Mouse (Mus musculus): ENCODE measurements at regions not wholly inside any gene's neighbourhood (a gene's known extent, or its start where the extent isn't known, plus 50 kb on each side); places are given as distances from the start of the nearest gene placed in this dataset.
A peak's percentile ranks its signal among the peaks of the same experiment; 100 is the strongest.

DNA sequence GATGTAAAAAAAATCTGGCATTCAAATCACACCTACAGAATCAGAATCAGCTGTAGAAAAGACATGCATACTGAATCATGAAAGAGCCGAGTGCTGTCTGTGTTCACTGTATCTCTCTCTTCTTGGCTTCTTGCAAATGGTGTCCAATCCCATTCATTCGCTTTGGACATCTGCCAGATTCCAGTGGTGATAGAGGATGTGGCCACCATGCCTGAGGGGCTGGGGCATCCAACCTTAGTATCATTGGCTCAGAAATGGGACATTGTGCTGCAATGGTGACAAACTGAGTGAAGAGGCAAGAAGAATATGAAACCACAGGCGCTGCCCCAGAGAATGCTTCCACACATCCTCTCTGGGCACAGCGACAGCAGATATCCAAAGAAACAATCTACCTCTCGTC, 555.2 kb downstream of the Defb40 start:
- no peaks in the 10 kb centered on the region for H3K9me3 ChIP-seq (replicated peaks)
- H3K4me1 ChIP-seq = no peaks in the 10 kb centered on the region
- H3K36me3 ChIP-seq = no peaks in the 10 kb centered on the region
- no peak overlapping the region for H3K4me2 ChIP-seq
- no peaks in the 10 kb centered on the region for H3K27me3 ChIP-seq (replicated peaks)
- H3K9ac ChIP-seq (replicated peaks) = no peak overlapping the region
- no peak for ATAC-seq (ENCODE audit: low FRiP score)
- H3K4me3 ChIP-seq (replicated peaks) = no peak overlapping the region
- H3K27ac ChIP-seq (replicated peaks) = no peak overlapping the region
- WGBS = 79% methylated on average over 5 of the region's 5 CpGs

- Histone ChIP-seq H3K36me3 (no peaks in the 10 kb centered on the region), H3K4me3 (replicated peaks) (no peak overlapping the region), H3K9me3 (replicated peaks) (no peaks in the 10 kb centered on the region), H3K4me2 (no peak overlapping the region), H3K9ac (replicated peaks) (no peak overlapping the region), H3K27ac (replicated peaks) (no peak overlapping the region), H3K27me3 (replicated peaks) (no peaks in the 10 kb centered on the region), H3K4me1 (no peaks in the 10 kb centered on the region)
- no peak for ATAC-seq (ENCODE audit: low FRiP score)
- 87% methylated on average over 2 of the region's 2 CpGs for WGBS
Observed at GRCm38 (mm10) chr8:18412470-18412869, 565.6 kb downstream of the Defb40 start.

DNA sequence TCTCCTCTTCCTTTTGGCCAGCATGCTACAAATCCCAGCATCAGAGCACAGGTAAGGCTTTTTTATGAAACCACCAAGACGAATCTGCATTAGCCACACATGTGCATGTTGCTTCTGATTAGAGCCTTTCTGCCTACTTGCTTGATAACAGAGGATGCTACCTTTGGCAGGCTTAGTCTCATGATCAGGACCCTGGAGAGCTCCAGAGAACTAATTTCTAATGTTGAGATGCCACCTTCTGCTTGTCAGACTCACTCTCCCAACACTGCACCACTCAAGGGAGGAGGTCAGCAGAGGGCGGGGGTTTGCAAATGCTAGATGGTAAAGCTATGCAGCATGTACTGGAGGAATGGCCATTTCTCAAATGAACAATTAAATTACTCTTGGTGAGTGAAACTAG, 571.6 kb downstream of the Defb40 start:
- H3K9ac ChIP-seq (replicated peaks) = no peak overlapping the region
- H3K27me3 ChIP-seq (replicated peaks) = no peaks in the 10 kb centered on the region
- H3K4me3 ChIP-seq (replicated peaks) = no peak overlapping the region
- ATAC-seq (ENCODE audit: low FRiP score) = no peak
- no peak overlapping the region for H3K4me2 ChIP-seq
- H3K27ac ChIP-seq (replicated peaks) = no peak overlapping the region
- no peaks in the 10 kb centered on the region for H3K4me1 ChIP-seq
- no peaks in the 10 kb centered on the region for H3K36me3 ChIP-seq
- 78% methylated on average over 2 of the region's 2 CpGs for WGBS
- no peaks in the 10 kb centered on the region for H3K9me3 ChIP-seq (replicated peaks)

DNA sequence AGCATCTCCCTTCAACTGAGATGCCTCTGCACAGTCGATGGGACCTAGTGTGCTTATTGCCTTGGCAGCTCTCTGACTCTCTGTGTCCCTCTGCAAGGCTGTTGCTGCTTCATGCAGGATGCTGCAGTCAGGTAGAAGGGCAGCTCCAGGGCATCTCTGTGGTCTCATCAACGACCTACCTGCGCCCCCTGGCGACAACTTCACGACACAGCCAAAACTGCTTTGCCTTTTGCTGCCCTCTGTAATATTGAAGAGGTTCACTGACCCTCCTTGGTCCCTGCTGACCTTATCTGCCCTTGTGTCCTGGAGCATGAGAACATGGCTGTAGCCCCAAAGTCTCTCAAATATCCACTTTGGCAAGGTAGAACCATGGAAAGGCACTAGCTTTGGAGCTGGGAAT, 589.7 kb downstream of the Defb40 start:
- no peaks in the 10 kb centered on the region for H3K9me3 ChIP-seq (replicated peaks)
- ATAC-seq (ENCODE audit: low FRiP score) = peak; percentile 63; the same call in 1 of the 2 replicates
- H3K9ac ChIP-seq (replicated peaks) = no peak overlapping the region
- no peak overlapping the region for H3K4me3 ChIP-seq (replicated peaks)
- no peaks in the 10 kb centered on the region for H3K36me3 ChIP-seq
- H3K27me3 ChIP-seq (replicated peaks) = no peaks in the 10 kb centered on the region
- H3K4me2 ChIP-seq = no peak overlapping the region
- no peak overlapping the region for H3K27ac ChIP-seq (replicated peaks)
- no peaks in the 10 kb centered on the region for H3K4me1 ChIP-seq
- 2% methylated on average over 5 of the region's 5 CpGs for WGBS

DNA sequence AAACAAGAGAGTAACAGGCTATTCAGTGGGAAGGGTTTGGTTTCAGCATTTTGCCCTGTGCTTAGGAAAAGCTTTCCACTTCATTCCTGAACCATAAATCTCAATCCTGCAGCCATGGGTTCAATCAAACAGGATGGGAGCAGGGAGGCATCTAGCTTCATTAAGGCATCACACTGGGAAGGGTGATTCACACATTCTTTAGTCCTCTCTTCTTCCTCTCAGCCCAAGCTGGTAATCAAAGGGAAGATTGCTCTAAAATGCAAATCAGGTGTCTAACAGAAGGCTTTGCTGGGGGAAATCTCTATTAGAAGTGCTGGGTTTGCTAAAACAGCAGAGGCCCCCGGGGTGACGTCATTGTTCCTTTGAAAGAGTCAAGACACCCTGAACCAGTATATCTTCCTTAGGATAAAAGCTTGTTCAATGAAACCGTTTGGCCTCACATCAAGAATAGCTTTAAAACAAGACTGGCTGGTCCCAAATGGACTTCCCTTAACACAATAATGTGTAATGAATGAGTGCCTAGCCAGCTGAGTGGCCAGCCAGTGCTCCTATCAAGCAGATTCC, 596.4 kb downstream of the Defb40 start:
- no peaks in the 10 kb centered on the region for H3K27me3 ChIP-seq (replicated peaks)
- 4% methylated on average over 3 of the region's 3 CpGs for WGBS
- no peaks in the 10 kb centered on the region for H3K9me3 ChIP-seq (replicated peaks)
- peak overlapping the region; percentile 56 for H3K27ac ChIP-seq (replicated peaks)
- no peak overlapping the region for H3K4me3 ChIP-seq (replicated peaks)
- H3K4me1 ChIP-seq = peaks cover 12% of the 10 kb centered on the region
- peak; percentile 85 for ATAC-seq (ENCODE audit: low FRiP score)
- H3K36me3 ChIP-seq = no peaks in the 10 kb centered on the region
- H3K4me2 ChIP-seq = no peak overlapping the region
- no peak overlapping the region for H3K9ac ChIP-seq (replicated peaks)

DNA sequence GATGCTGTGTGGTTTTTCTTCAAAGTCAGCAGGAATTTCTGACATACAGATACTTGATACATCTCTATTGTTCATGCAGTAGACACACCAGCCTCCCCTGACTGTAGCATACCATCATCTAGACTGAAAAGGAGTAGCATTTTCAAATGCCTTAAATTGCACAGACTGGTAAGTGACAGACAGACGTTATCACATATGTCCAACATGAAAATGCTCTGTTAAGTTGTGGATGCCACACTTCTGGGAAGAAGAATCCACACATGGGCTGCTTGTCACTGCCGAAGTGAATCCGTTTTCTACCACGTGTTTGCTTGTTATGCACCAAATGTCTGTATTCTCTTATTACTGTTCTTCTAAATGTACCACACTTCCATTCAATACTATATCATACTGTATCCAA, 629.3 kb downstream of the Defb40 start:
- Histone ChIP-seq H3K4me3 (replicated peaks) (no peak overlapping the region), H3K27ac (replicated peaks) (no peak overlapping the region), H3K9me3 (replicated peaks) (no peaks in the 10 kb centered on the region), H3K27me3 (replicated peaks) (no peaks in the 10 kb centered on the region), H3K4me1 (no peaks in the 10 kb centered on the region), H3K4me2 (no peak overlapping the region), H3K9ac (replicated peaks) (no peak overlapping the region), H3K36me3 (no peaks in the 10 kb centered on the region)
- ATAC-seq (ENCODE audit: low FRiP score) = no peak
- WGBS = 92% methylated on average over 4 of the region's 4 CpGs

DNA sequence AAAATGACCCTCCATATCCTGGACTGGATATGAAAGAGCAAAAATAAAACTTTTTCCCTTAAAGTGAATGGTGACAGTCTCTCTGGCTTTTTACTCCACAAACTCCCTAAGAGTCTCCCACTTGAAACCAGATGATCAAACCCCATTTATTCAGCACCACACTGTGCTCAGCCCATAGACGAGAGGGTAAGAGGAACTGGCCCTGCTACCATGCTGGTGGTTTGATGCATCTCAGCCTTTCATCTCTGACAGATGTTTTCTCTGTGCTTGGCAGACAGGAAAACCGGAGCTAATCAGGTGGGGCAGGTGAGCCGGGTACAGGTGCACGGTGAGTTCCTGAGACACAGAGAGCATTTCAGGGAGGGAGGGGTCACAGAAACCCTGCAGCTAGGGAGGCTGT, 631.8 kb downstream of the Defb40 start:
- no peak for ATAC-seq (ENCODE audit: low FRiP score)
- WGBS = 64% methylated on average over 4 of the region's 4 CpGs
- H3K4me1 ChIP-seq = no peaks in the 10 kb centered on the region

GRCm38 (mm10) chr8:18345322-18345721, 632.7 kb downstream of the Defb40 start:
- Histone ChIP-seq H3K27ac (replicated peaks) (no peak overlapping the region), H3K4me1 (no peaks in the 10 kb centered on the region), H3K4me2 (no peak overlapping the region), H3K36me3 (no peaks in the 10 kb centered on the region), H3K4me3 (replicated peaks) (no peak overlapping the region), H3K9ac (replicated peaks) (no peak overlapping the region), H3K27me3 (replicated peaks) (no peaks in the 10 kb centered on the region), H3K9me3 (replicated peaks) (no peaks in the 10 kb centered on the region)
- peak; percentile 78; the same call in 1 of the 2 replicates for ATAC-seq (ENCODE audit: low FRiP score)
- WGBS = 20% methylated on average over 6 of the region's 6 CpGs

More for the DNA sequence above, 631.8 kb downstream of the Defb40 start:
- Histone ChIP-seq H3K9me3 (replicated peaks) (no peaks in the 10 kb centered on the region), H3K9ac (replicated peaks) (no peak overlapping the region), H3K27ac (replicated peaks) (no peak overlapping the region), H3K27me3 (replicated peaks) (no peaks in the 10 kb centered on the region), H3K4me3 (replicated peaks) (no peak overlapping the region), H3K4me2 (no peak overlapping the region), H3K36me3 (no peaks in the 10 kb centered on the region)

- Histone ChIP-seq H3K9ac (replicated peaks) (no peak overlapping the region), H3K4me2 (no peak overlapping the region), H3K27me3 (replicated peaks) (no peaks in the 10 kb centered on the region), H3K36me3 (no peaks in the 10 kb centered on the region), H3K27ac (replicated peaks) (0 out of 2 replicates have a peak overlapping the region, but pooled peaks have one; percentile 13), H3K9me3 (replicated peaks) (no peaks in the 10 kb centered on the region), H3K4me3 (replicated peaks) (no peak overlapping the region), H3K4me1 (no peaks in the 10 kb centered on the region)
- no peak for ATAC-seq (ENCODE audit: low FRiP score)
- WGBS = 83% methylated on average over 5 of the region's 5 CpGs
Observed at GRCm38 (mm10) chr8:18344838-18345237, 633.2 kb downstream of the Defb40 start.

DNA sequence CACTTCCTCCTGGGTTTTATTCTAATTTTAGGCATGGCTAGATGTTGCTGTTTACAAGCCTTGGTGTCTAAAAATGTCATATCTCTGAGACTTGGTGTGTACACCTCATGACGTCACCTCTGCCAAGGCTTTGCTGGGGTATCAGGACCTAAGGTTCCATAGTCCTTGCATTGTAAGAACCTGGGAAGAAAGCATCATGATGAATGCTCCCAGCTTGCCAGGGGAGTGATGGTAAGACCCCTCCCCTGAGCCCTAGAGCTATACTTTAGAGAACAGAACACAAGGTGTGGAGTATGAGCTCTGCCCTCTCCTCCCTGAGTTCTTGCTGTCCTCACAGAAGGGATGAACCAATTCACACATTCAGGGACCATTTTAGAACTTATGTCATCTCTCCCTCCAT, 642.5 kb downstream of the Defb40 start:
- no peaks in the 10 kb centered on the region for H3K4me1 ChIP-seq
- no peaks in the 10 kb centered on the region for H3K36me3 ChIP-seq
- H3K4me2 ChIP-seq = no peak overlapping the region
- 94% methylated on average over 1 of the region's 1 CpGs for WGBS
- H3K9ac ChIP-seq (replicated peaks) = no peak overlapping the region
- no peaks in the 10 kb centered on the region for H3K9me3 ChIP-seq (replicated peaks)
- no peak overlapping the region for H3K27ac ChIP-seq (replicated peaks)
- ATAC-seq (ENCODE audit: low FRiP score) = no peak
- H3K4me3 ChIP-seq (replicated peaks) = no peak overlapping the region
- H3K27me3 ChIP-seq (replicated peaks) = no peaks in the 10 kb centered on the region

DNA sequence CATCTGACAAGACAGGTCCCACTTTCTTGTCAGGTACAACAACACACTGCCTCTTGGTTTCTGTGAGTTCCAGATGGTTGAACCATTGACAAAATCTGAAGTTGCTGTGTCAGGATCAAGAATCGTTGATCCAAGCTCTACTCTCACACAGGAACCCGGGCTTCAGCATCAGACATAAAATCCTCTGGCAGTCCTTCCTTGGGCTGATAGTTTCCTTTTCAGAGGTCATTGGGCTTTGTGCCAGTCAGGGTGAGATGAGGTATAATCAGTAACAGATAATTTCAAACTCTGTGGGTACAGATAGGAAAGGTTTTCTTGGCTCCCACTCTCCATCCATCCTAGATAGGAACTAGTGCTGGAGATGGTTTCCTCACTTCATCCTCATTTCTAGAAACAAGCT, 649.5 kb downstream of the Defb40 start:
- H3K27me3 ChIP-seq (replicated peaks) = no peaks in the 10 kb centered on the region
- no peak overlapping the region for H3K4me3 ChIP-seq (replicated peaks)
- WGBS = 84% methylated on average over 2 of the region's 2 CpGs
- H3K27ac ChIP-seq (replicated peaks) = no peak overlapping the region
- no peak overlapping the region for H3K9ac ChIP-seq (replicated peaks)
- H3K36me3 ChIP-seq = no peaks in the 10 kb centered on the region
- ATAC-seq (ENCODE audit: low FRiP score) = no peak
- H3K4me2 ChIP-seq = no peak overlapping the region
- no peaks in the 10 kb centered on the region for H3K4me1 ChIP-seq
- H3K9me3 ChIP-seq (replicated peaks) = no peaks in the 10 kb centered on the region

- ATAC-seq (ENCODE audit: low FRiP score) = no peak; the same call in 1 of the 2 replicates
- WGBS = 45% methylated on average over 2 of the region's 2 CpGs
Observed at GRCm38 (mm10) chr8:18316488-18316887, 661.6 kb downstream of the Defb40 start.

GRCm38 (mm10) chr8:18311597-18311996, 666.5 kb downstream of the Defb40 start:
- Histone ChIP-seq H3K9me3 (replicated peaks) (no peaks in the 10 kb centered on the region), H3K27me3 (replicated peaks) (no peaks in the 10 kb centered on the region), H3K36me3 (no peaks in the 10 kb centered on the region), H3K4me3 (replicated peaks) (no peak overlapping the region), H3K9ac (replicated peaks) (no peak overlapping the region), H3K27ac (replicated peaks) (no peak overlapping the region), H3K4me2 (no peak overlapping the region), H3K4me1 (peaks cover 3% of the 10 kb centered on the region; the same call in 1 of the 2 replicates)
- ATAC-seq (ENCODE audit: low FRiP score) = no peak
- WGBS = 38% methylated on average over 5 of the region's 5 CpGs

More at GRCm38 (mm10) chr8:18316488-18316887, 661.6 kb downstream of the Defb40 start:
- H3K9me3 ChIP-seq (replicated peaks) = no peaks in the 10 kb centered on the region
- no peak overlapping the region for H3K4me3 ChIP-seq (replicated peaks)
- H3K36me3 ChIP-seq = no peaks in the 10 kb centered on the region
- no peaks in the 10 kb centered on the region for H3K27me3 ChIP-seq (replicated peaks)
- no peak overlapping the region for H3K27ac ChIP-seq (replicated peaks)
- peaks cover 4% of the 10 kb centered on the region; the same call in 1 of the 2 replicates for H3K4me1 ChIP-seq
- H3K4me2 ChIP-seq = no peak overlapping the region
- no peak overlapping the region for H3K9ac ChIP-seq (replicated peaks)

Data from neural tube, embryonic 15.5 days (tissue).